Mouse (Mus musculus) liver, adult 2 months (tissue): ENCODE data around the gene Zfp607b.

Experiments used
- CTCF ChIP-seq: fragments of 200-500 bp; IDR thresholded peaks from 2 replicates; pipeline ENCODE4 v1.5.1; 2011; ENCODE audit warnings: low read depth, low read length, control low read depth
- POLR2A ChIP-seq: fragments of 200-500 bp; IDR thresholded peaks from 2 replicates; pipeline ENCODE4 v1.6.1; 2011; ENCODE audit warnings: low read length, control low read depth; ENCODE audit not compliant: insufficient read depth; ENCODE audit errors: extremely low read depth

DNA sequence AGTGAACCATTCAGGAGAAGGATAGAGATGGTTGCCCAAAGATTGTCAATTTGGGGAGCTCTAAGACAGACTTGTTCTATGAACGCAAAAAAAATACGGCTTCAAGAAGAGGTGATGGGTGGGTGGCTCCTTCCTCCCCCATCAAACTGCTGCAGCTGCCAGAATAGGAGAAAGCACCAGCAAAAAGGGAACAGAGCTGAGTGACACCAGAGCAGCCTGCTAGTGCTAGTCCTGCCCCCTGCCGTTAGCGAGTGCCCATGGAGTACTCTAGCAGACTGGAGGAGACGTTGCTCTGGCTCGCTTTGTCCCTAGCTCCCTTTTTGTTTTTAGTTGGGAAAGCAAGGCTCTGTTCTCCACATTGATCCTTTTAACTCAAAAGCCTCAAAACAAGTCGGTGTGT lies 21.3 kb downstream of the Zfp607b start:
- TF ChIP-seq CTCF (no peak), POLR2A (no peak)
